Mouse (Mus musculus): ENCODE measurements around the gene Tmem108. TPM values are rescaled to one million over a fixed set of nuclear protein-coding genes. Genes with fewer than 3 reads are reported as not detected.

The Tmem108 gene
- polyA plus RNA-seq, 1 experiment from 2014 or later, result 66.1 TPM

GRCm38 (mm10) chr9:103606056-103606455 is 155.6 kb downstream of the Tmem108 start:
- 63% methylated on average over 1 of the region's 1 CpGs for WGBS

GRCm38 (mm10) chr9:103603792-103604191 is 157.8 kb downstream of the Tmem108 start:
- peaks cover 65% of the 10 kb centered on the region for H3K4me1 ChIP-seq

More at GRCm38 (mm10) chr9:103606056-103606455, 155.6 kb downstream of the Tmem108 start:
- H3K4me2 ChIP-seq, result no peak overlapping the region
- H3K4me1 ChIP-seq, result peaks cover 46% of the 10 kb centered on the region
- 0 out of 2 replicates have a peak, but pooled peaks cover 1% of the 10 kb centered on the region for H3K9me3 ChIP-seq
- H3K36me3 ChIP-seq, result peaks cover 18% of the 10 kb centered on the region
- H3K9ac ChIP-seq, result no peak overlapping the region
- H3K4me3 ChIP-seq, result no peak overlapping the region
- no peak for ATAC-seq (ENCODE audit: extremely low read depth, insufficient number of reproducible peaks, low FRiP score, low TSS enrichment)
- H3K27me3 ChIP-seq (replicated peaks), result no peaks in the 10 kb centered on the region
- no peak overlapping the region for H3K27ac ChIP-seq (replicated peaks)

GRCm38 (mm10) chr9:103601878-103602277 is 159.8 kb downstream of the Tmem108 start:
- peak overlapping the region; percentile 86 for H3K27ac ChIP-seq (replicated peaks)
- H3K4me2 ChIP-seq, result peak overlapping the region; percentile 38
- WGBS, result 30% methylated on average over 4 of the region's 4 CpGs
- H3K9ac ChIP-seq, result no peak overlapping the region
- H3K27me3 ChIP-seq (replicated peaks), result no peaks in the 10 kb centered on the region
- H3K4me3 ChIP-seq, result no peak overlapping the region
- H3K9me3 ChIP-seq, result no peaks in the 10 kb centered on the region
- peak; percentile 56; the same call in 1 of the 2 replicates for ATAC-seq (ENCODE audit: extremely low read depth, insufficient number of reproducible peaks, low FRiP score, low TSS enrichment)
- H3K4me1 ChIP-seq, result peaks cover 58% of the 10 kb centered on the region
- peaks cover 24% of the 10 kb centered on the region for H3K36me3 ChIP-seq

More at GRCm38 (mm10) chr9:103603792-103604191, 157.8 kb downstream of the Tmem108 start:
- no peak overlapping the region for H3K4me3 ChIP-seq
- H3K27me3 ChIP-seq (replicated peaks), result no peaks in the 10 kb centered on the region
- ATAC-seq (ENCODE audit: extremely low read depth, insufficient number of reproducible peaks, low FRiP score, low TSS enrichment), result peak; percentile 21; the same call in 1 of the 2 replicates
- H3K9ac ChIP-seq, result no peak overlapping the region
- no peaks in the 10 kb centered on the region for H3K9me3 ChIP-seq
- WGBS, result 23% methylated on average over 6 of the region's 6 CpGs
- H3K4me2 ChIP-seq, result no peak overlapping the region
- H3K36me3 ChIP-seq, result peaks cover 11% of the 10 kb centered on the region
- H3K27ac ChIP-seq (replicated peaks), result peak overlapping the region; percentile 86

GRCm38 (mm10) chr9:103600834-103601233 is 160.8 kb downstream of the Tmem108 start:
- Histone ChIP-seq H3K27me3 (replicated peaks) (no peaks in the 10 kb centered on the region), H3K9me3 (no peaks in the 10 kb centered on the region), H3K36me3 (peaks cover 23% of the 10 kb centered on the region), H3K4me2 (no peak overlapping the region), H3K9ac (no peak overlapping the region), H3K4me1 (peaks cover 58% of the 10 kb centered on the region), H3K27ac (replicated peaks) (peak overlapping the region; percentile 86), H3K4me3 (no peak overlapping the region)
- ATAC-seq (ENCODE audit: extremely low read depth, insufficient number of reproducible peaks, low FRiP score, low TSS enrichment), result no peak
- WGBS, result 61% methylated on average over 3 of the region's 3 CpGs

- Histone ChIP-seq H3K9ac (no peak overlapping the region), H3K27me3 (replicated peaks) (no peaks in the 10 kb centered on the region), H3K4me2 (no peak overlapping the region), H3K4me1 (peaks cover 63% of the 10 kb centered on the region), H3K36me3 (peaks cover 23% of the 10 kb centered on the region), H3K4me3 (no peak overlapping the region), H3K27ac (replicated peaks) (peak overlapping the region; percentile 86), H3K9me3 (no peaks in the 10 kb centered on the region)
- no peak for ATAC-seq (ENCODE audit: extremely low read depth, insufficient number of reproducible peaks, low FRiP score, low TSS enrichment)
- WGBS, result 78% methylated on average over 3 of the region's 3 CpGs
Measured at GRCm38 (mm10) chr9:103599908-103600307, 161.7 kb downstream of the Tmem108 start.

- no peak for ATAC-seq (ENCODE audit: extremely low read depth, insufficient number of reproducible peaks, low FRiP score, low TSS enrichment)
- H3K9me3 ChIP-seq, result no peaks in the 10 kb centered on the region
- H3K27me3 ChIP-seq (replicated peaks), result no peaks in the 10 kb centered on the region
- no peak overlapping the region for H3K4me3 ChIP-seq
- no peak overlapping the region for H3K9ac ChIP-seq
- 73% methylated on average over 2 of the region's 2 CpGs for WGBS
- no peak overlapping the region for H3K4me2 ChIP-seq
- H3K36me3 ChIP-seq, result peaks cover 23% of the 10 kb centered on the region
- peaks cover 59% of the 10 kb centered on the region for H3K4me1 ChIP-seq
- H3K27ac ChIP-seq (replicated peaks), result no peak overlapping the region
Measured at GRCm38 (mm10) chr9:103597861-103598260, 163.8 kb downstream of the Tmem108 start.

GRCm38 (mm10) chr9:103595190-103595837 is 166.3 kb downstream of the Tmem108 start:
- no peak overlapping the region for H3K9ac ChIP-seq
- peaks cover 23% of the 10 kb centered on the region for H3K36me3 ChIP-seq
- 63% methylated on average over 6 of the region's 6 CpGs for WGBS
- H3K4me1 ChIP-seq, result peaks cover 46% of the 10 kb centered on the region
- ATAC-seq (ENCODE audit: extremely low read depth, insufficient number of reproducible peaks, low FRiP score, low TSS enrichment), result no peak
- no peak overlapping the region for H3K27ac ChIP-seq (replicated peaks)
- H3K4me3 ChIP-seq, result no peak overlapping the region
- H3K27me3 ChIP-seq (replicated peaks), result no peaks in the 10 kb centered on the region
- H3K9me3 ChIP-seq, result no peaks in the 10 kb centered on the region
- no peak overlapping the region for H3K4me2 ChIP-seq

- Histone ChIP-seq H3K27ac (replicated peaks) (no peak overlapping the region), H3K4me1 (peaks cover 39% of the 10 kb centered on the region), H3K4me3 (no peak overlapping the region), H3K27me3 (replicated peaks) (no peaks in the 10 kb centered on the region), H3K4me2 (no peak overlapping the region), H3K9me3 (no peaks in the 10 kb centered on the region), H3K36me3 (peaks cover 23% of the 10 kb centered on the region), H3K9ac (no peak overlapping the region)
- no peak for ATAC-seq (ENCODE audit: extremely low read depth, insufficient number of reproducible peaks, low FRiP score, low TSS enrichment)
- WGBS, result 77% methylated on average over 7 of the region's 7 CpGs
Measured at GRCm38 (mm10) chr9:103594423-103595189, 167.0 kb downstream of the Tmem108 start.

- H3K4me1 ChIP-seq, result peaks cover 34% of the 10 kb centered on the region
- peaks cover 12% of the 10 kb centered on the region for H3K36me3 ChIP-seq
- no peak overlapping the region for H3K4me3 ChIP-seq
- H3K27me3 ChIP-seq (replicated peaks), result no peaks in the 10 kb centered on the region
- H3K27ac ChIP-seq (replicated peaks), result peak overlapping the region; percentile 66
- H3K9me3 ChIP-seq, result no peaks in the 10 kb centered on the region
- no peak overlapping the region for H3K4me2 ChIP-seq
- ATAC-seq (ENCODE audit: extremely low read depth, insufficient number of reproducible peaks, low FRiP score, low TSS enrichment), result no peak
- H3K9ac ChIP-seq, result no peak overlapping the region
- WGBS, result 30% methylated on average over 4 of the region's 4 CpGs
Measured at GRCm38 (mm10) chr9:103593079-103593478, 168.6 kb downstream of the Tmem108 start.

GRCm38 (mm10) chr9:103591962-103592361 is 169.7 kb downstream of the Tmem108 start:
- Histone ChIP-seq H3K4me1 (peaks cover 34% of the 10 kb centered on the region), H3K4me2 (no peak overlapping the region), H3K36me3 (peaks cover 3% of the 10 kb centered on the region), H3K27me3 (replicated peaks) (no peaks in the 10 kb centered on the region), H3K4me3 (no peak overlapping the region), H3K9me3 (no peaks in the 10 kb centered on the region), H3K27ac (replicated peaks) (no peak overlapping the region), H3K9ac (no peak overlapping the region)
- 87% methylated on average over 4 of the region's 4 CpGs for WGBS
- ATAC-seq (ENCODE audit: extremely low read depth, insufficient number of reproducible peaks, low FRiP score, low TSS enrichment), result no peak

- H3K27me3 ChIP-seq (replicated peaks), result no peaks in the 10 kb centered on the region
- H3K4me3 ChIP-seq, result no peak overlapping the region
- no peak for ATAC-seq (ENCODE audit: extremely low read depth, insufficient number of reproducible peaks, low FRiP score, low TSS enrichment)
- 73% methylated on average over 5 of the region's 5 CpGs for WGBS
- no peak overlapping the region for H3K4me2 ChIP-seq
- H3K9me3 ChIP-seq, result no peaks in the 10 kb centered on the region
- no peak overlapping the region for H3K27ac ChIP-seq (replicated peaks)
- no peaks in the 10 kb centered on the region for H3K36me3 ChIP-seq
- peaks cover 34% of the 10 kb centered on the region for H3K4me1 ChIP-seq
- no peak overlapping the region for H3K9ac ChIP-seq
Measured at GRCm38 (mm10) chr9:103590801-103591200, 170.8 kb downstream of the Tmem108 start.

Measured in heart, embryonic 13.5 days (tissue).